Mouse (Mus musculus): ENCODE measurements at regions not wholly inside any gene's neighbourhood (a gene's known extent, or its start where the extent isn't known, plus 50 kb on each side); places are given as distances from the start of the nearest gene placed in this dataset.

- DNase-seq = no peak
Observed at GRCm38 (mm10) chr3:106879994-106880393, 53.9 kb upstream of the Olfr266 start.

DNA sequence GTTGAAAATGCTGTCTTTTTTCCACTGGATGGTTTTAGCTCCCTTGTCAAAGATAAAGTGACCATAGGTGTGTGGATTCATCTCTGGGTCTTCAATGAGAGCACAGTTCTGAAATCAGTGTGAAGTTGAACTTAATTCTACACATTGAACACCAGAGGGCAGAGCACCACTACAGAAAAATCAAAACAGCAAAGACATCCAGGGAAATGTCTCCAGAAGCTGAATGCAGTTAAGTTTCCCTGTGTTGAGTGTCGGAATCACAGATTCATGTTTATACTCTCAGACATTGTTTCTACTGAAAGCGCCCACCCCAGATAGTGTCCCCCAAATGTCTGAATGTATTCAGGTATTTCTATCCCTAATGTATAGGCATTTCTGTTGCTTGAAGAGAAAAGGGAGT is 77.1 kb upstream of the Olfr266 start:
- DNase-seq = peak; percentile 8 to 33

GRCm38 (mm10) chr3:106906668-106907067 is 80.6 kb upstream of the Olfr266 start:
- no peak for DNase-seq

DNA sequence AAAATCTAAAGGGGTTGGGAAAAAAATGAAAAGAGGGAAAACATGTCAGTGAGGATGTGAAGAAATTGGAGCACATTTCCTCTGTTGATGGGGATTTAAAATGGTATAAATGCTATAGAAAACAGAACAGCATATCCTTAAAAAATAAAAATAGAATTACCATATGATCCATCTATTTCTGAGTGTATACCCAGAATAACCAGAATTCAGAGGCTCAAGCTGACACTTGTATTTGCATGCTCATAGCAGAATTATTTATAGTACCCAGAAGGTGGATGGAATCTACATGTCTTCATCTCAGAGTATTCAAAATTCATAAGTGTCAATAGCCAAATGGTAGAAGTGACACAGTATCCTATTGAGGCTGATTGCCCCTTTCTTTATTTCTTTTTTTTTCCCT is 99.9 kb upstream of the Kcna3 start:
- DNase-seq = no peak

DNA sequence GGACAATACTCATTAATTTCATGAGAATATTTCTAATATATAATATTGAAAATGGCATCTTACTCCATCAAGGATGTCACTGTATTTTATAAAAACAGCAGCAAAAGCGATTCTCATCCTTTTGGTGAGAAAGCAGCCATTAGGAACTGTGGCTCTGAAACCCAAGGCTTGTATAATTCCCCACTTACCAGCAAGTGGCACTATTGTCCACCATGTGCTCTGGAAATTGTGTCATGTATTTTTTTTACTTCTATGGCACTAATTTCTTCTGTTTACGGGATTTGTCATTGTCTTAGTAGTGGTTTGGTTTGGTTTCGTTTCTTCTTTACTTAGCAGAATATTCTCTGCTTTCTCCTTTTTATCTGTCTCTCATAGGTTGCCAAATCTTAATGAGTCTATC is 95.9 kb upstream of the Kcna3 start:
- DNase-seq = no peak

GRCm38 (mm10) chr3:106955555-106956446 is 80.2 kb upstream of the Kcna3 start:
- no peak for DNase-seq

DNA sequence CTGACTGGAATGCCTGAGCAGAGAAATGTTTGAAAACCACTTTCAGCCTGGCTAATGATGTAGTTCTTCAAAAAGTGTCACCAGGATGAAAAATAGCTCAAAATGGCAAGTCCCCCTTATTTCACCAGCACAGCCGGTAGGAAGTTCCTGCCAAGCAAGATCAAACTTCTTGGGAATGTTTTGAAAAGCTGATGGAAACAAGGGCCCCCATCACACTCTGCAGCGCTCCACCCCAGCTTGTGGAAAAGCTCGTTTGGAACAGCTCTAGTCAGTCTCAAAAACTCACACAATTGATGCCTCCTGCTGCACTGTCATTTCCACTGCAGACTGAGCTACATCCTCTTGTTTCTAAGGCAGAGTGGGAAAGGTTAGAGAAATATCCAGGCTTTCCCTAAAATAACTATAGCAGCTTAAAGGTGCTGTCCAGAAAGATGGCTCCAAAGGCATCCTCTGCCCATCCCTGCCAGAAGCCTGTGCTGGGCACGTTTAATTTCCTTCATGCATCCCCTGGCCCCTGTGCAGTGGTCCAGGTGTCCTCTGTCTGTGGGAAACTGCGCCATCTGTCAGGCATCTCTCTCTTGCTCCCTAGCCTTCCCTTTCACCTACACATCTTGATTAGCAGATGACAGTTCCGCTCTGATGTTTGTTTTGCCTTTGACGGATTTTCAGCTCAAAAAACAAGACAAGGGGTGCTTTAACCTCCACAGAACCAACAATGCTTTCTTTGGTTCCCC is 78.6 kb upstream of the Kcna3 start:
- DNase-seq = no peak

- no peak for DNase-seq
Observed at GRCm38 (mm10) chr3:106958194-106958593, 77.8 kb upstream of the Kcna3 start.

- DNase-seq = no peak
Observed at GRCm38 (mm10) chr3:106960596-106960995, 75.4 kb upstream of the Kcna3 start.

- DNase-seq = peak in 1 of 2 experiments; percentile 23
Observed at GRCm38 (mm10) chr3:106962466-106962865, 73.5 kb upstream of the Kcna3 start.

DNA sequence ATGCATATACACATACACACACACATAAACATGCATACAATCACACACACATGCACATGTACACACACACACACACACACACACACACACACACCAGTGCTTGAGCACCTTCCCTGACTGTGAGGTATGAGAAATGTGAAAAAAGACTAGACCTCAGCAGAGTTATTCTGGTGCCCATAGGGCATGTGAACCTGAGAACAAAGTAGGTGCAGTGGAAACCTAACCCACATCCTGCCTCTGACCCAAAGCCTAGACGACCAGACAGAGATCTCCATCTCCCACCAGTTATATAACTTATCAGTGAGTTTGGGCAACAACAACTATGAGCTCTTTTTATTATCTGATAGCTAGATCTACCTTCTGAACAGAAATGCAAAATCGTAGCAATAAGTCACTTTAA is 69.8 kb upstream of the Kcna3 start:
- no peak for DNase-seq

- DNase-seq = no peak
Observed at GRCm38 (mm10) chr3:106967479-106967878, 68.5 kb upstream of the Kcna3 start.

GRCm38 (mm10) chr3:106974114-106974789 is 61.7 kb upstream of the Kcna3 start:
- no peak for DNase-seq

GRCm38 (mm10) chr3:106978728-106979127 is 57.2 kb upstream of the Kcna3 start:
- DNase-seq = no peak

- DNase-seq = no peak
Observed at GRCm38 (mm10) chr3:106980914-106981313, 55.1 kb upstream of the Kcna3 start.

- no peak for DNase-seq
Observed at GRCm38 (mm10) chr3:106981323-106981722, 54.6 kb upstream of the Kcna3 start.

DNA sequence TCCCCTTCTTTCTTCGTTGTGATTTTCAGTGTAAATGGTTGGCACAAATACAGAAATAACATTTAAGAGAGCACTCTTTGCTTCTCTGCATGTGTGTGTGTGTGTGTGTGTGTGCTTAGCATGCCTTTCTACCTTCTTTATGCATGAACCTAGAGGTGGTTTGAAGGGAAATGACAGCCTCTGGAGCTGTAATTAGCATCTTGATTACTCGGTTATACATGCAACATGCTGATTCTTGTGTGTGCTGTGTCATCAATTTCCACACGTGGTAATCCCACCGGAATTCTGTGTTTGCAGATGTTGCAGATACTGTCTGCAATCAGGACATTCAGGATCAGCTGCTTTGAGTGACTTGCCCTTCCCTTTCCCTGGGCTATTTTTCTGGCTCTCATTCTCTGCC is 51.7 kb upstream of the Kcna3 start:
- DNase-seq = no peak

All from kidney, postnatal 36 days (tissue).